In genomic region chr2:168740496-168740895, GRCm38 (mm10) we compare ENCODE assay signal across 11 mouse cellular contexts. TPM values are rescaled to one million over a fixed set of nuclear protein-coding genes. Genes with fewer than 3 reads are reported as not detected.
DNase-seq lines count a peak whose midpoint lies in the region; ATAC-seq and TF ChIP-seq lines count a peak whose summit lies in the region.
"Had no signal": no experiment of that assay in that cellular context is flagged by ENCODE, and none has a peak within 500 bp of the region (broad histone marks: within the 10 kb centered on the region; RNA-seq: fewer than 3 reads in every experiment).

No protein-coding gene starts in this region.

- H3K4me1 ChIP-seq in E14TG2a.4 (replicated peaks; ENCODE audit: low read depth, low read length), result peaks cover 39% of the 10 kb centered on the region
- H3K4me1 ChIP-seq in forebrain, postnatal 0 days (ENCODE audit: insufficient read depth), result no peaks in the 10 kb centered on the region
- H3K4me1 ChIP-seq in liver, embryonic 15.5 days (replicated peaks), result no peaks in the 10 kb centered on the region

- TF ChIP-seq CTCF in E14TG2a.4 (conservative IDR thresholded peaks at IDR 0.05; ENCODE audit: low read length), result no peak
- no peak for TF ChIP-seq CTCF in forebrain, postnatal 0 days (IDR thresholded peaks at IDR 0.05; ENCODE audit: low read depth)

- H3K9ac ChIP-seq in forebrain, postnatal 0 days, result peak overlapping the region; percentile 99
- no peak overlapping the region for H3K9ac ChIP-seq in liver, embryonic 15.5 days

- peak overlapping the region; percentile 89 for H3K4me3 ChIP-seq in E14TG2a.4 (replicated peaks; ENCODE audit: low read length)
- peak overlapping the region; percentile 98 for H3K4me3 ChIP-seq in forebrain, postnatal 0 days (ENCODE audit: low read depth, low read length)
- H3K4me3 ChIP-seq in liver, embryonic 15.5 days (replicated peaks), result no peak overlapping the region

- H3K4me2 ChIP-seq in forebrain, postnatal 0 days (ENCODE audit: low read depth), result peak overlapping the region; percentile 56
- 0 out of 2 replicates have a peak overlapping the region, but pooled peaks have one; percentile 60 for H3K4me2 ChIP-seq in liver, embryonic 15.5 days

- no peak for ATAC-seq in forebrain, postnatal 0 days
- no peak for ATAC-seq in liver, embryonic 15.5 days (ENCODE audit: insufficient read depth)

- no peaks in the 10 kb centered on the region for H3K9me3 ChIP-seq in E14TG2a.4 (ENCODE audit: low read length)
- no peaks in the 10 kb centered on the region for H3K9me3 ChIP-seq in forebrain, postnatal 0 days (ENCODE audit: low read length)
- H3K9me3 ChIP-seq in liver, embryonic 15.5 days (replicated peaks), result no peaks in the 10 kb centered on the region

- no peaks in the 10 kb centered on the region for H3K36me3 ChIP-seq in E14TG2a.4 (ENCODE audit: insufficient read depth, low read length)
- no peaks in the 10 kb centered on the region for H3K36me3 ChIP-seq in forebrain, postnatal 0 days (ENCODE audit: insufficient read depth)
- no peaks in the 10 kb centered on the region for H3K36me3 ChIP-seq in liver, embryonic 15.5 days (replicated peaks)

- H3K27me3 ChIP-seq in E14TG2a.4 (ENCODE audit: insufficient read depth, low read length), result peaks cover 4% of the 10 kb centered on the region; the same call in 1 of the 2 replicates
- no peaks in the 10 kb centered on the region for H3K27me3 ChIP-seq in forebrain, postnatal 0 days (ENCODE audit: insufficient read depth, low read length)
- H3K27me3 ChIP-seq in liver, embryonic 15.5 days, result peaks cover 27% of the 10 kb centered on the region

- peak; percentile 60 for DNase-seq in cerebellum, adult 9-10 months
- DNase-seq in cerebellum, adult 8-10 months, result no peak
- DNase-seq in forebrain, postnatal 0 days, result no peak
- DNase-seq in frontal cortex, adult 2 months (ENCODE audit: extremely low spot score in 1 of 2, low spot score in 1 of 2), result no peak
- no peak for DNase-seq in MN1 (ENCODE audit: low spot score)
- no peak for DNase-seq in left cerebral cortex, adult 11 months (ENCODE audit: low spot score)
- DNase-seq: thymus, postnatal 25 days had no signal

- peak overlapping the region; percentile 98 for H3K27ac ChIP-seq in forebrain, postnatal 0 days (ENCODE audit: low read depth, low read length)
- H3K27ac ChIP-seq in liver, embryonic 15.5 days (replicated peaks), result no peak overlapping the region

- 84% methylated on average over 10 of the region's 10 CpGs for WGBS in forebrain, postnatal 0 days
- WGBS in liver, embryonic 15.5 days (ENCODE audit: insufficient replicate concordance), result 81% methylated on average over 10 of the region's 10 CpGs

RNA-seq across cellular contexts. Expression of gene Atp9a, which starts 1.7 kb away (rescaled TPM):
- 397 and 497 TPM in 2 replicates for total RNA-seq in forebrain, postnatal 0 days (2014; rRNA removed)
- 124 and 143 TPM in 2 replicates for polyA plus RNA-seq in forebrain, postnatal 0 days (2015; fragmentation: Nextera tagmentation; extraction: Ambion mirVana)
- polyA plus RNA-seq in liver, embryonic 15.5 days (2015; fragmentation: Nextera tagmentation; extraction: Ambion mirVana), result 3.3 and 4.2 TPM in 2 replicates
- 219 and 239 TPM in 2 replicates for polyA plus RNA-seq in frontal cortex, adult 2 months (2012; rRNA removed)
- total RNA-seq: common myeloid progenitor, adult 5-6 weeks had no signal

RNA-seq across cellular contexts. Expression of gene Sall4, which starts 27.2 kb away (rescaled TPM):
- 0.10 and 0.31 TPM in 2 replicates for total RNA-seq in forebrain, postnatal 0 days (2014; rRNA removed)
- polyA plus RNA-seq in forebrain, postnatal 0 days (2015; fragmentation: Nextera tagmentation; extraction: Ambion mirVana), result 0.05 and 0.06 TPM in 2 replicates
- polyA plus RNA-seq in liver, embryonic 15.5 days (2015; fragmentation: Nextera tagmentation; extraction: Ambion mirVana), result 3.6 and 3.9 TPM in 2 replicates
- 0.22 and 0.74 TPM in 2 replicates for polyA plus RNA-seq in frontal cortex, adult 2 months (2012; rRNA removed)
- total RNA-seq: common myeloid progenitor, adult 5-6 weeks had no signal
- polyA plus RNA-seq: lung, postnatal 0 days had no signal

Comparison
In these comparisons a context has a peak if more than half of its experiments do, and no peak if none do; other contexts are left out.
1. RNA of gene Atp9a, which starts 1.7 kb away (polyA plus RNA-seq): 219 to 239 TPM in frontal cortex, adult 2 months and 124 to 143 TPM in forebrain, postnatal 0 days; 3.3 to 4.2 TPM in liver, embryonic 15.5 days; every median in the first group is over 10 times any median in the second.